Mouse (Mus musculus) ES-E14 (cell line): ENCODE data around the gene Vps37c.

ENCODE experiments used
- HCFC1 ChIP-seq: IDR thresholded peaks from 2 replicates; pipeline ENCODE4 v1.6.1; 2012; ENCODE audit warnings: low read length, inconsistent platforms, borderline replicate concordance; ENCODE audit not compliant: insufficient read depth
- MAFK ChIP-seq: IDR thresholded peaks from 2 replicates; pipeline ENCODE4 v1.6.1; 2014; ENCODE audit warnings: mild to moderate bottlenecking, low read depth, low read length, inconsistent platforms; ENCODE audit not compliant: insufficient read depth
- ZC3H11A ChIP-seq: IDR thresholded peaks from 2 replicates; pipeline ENCODE4 v1.6.1; 2012; ENCODE audit warnings: low read depth, mild to moderate bottlenecking, inconsistent platforms, low read length, borderline replicate concordance
- ZNF384 ChIP-seq: IDR thresholded peaks from 2 replicates; pipeline ENCODE4 v1.6.1; 2012; ENCODE audit warnings: low read depth, low read length, inconsistent platforms

DNA sequence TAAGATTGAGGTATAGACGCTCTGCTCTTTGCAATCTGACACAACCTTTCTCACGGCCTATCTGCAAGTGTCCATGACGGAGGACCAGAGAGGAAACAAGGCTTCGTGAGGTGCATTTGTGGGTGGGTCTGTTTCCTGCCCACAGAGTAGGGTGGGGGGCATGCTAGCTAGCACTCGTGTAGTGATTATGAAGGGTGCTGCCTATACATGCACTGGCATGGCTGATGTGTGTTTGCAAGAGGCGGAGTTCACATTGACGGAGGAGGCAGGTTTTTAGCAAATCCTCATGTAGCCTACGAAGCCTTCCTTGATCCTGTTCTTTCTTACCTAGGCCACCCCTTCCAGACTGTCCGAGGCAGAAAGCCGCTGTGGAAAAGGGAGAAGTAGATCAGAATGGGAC is 41.4 kb downstream of the Vps37c start:
- TF ChIP-seq ZNF384 = no peak
- TF ChIP-seq HCFC1 = no peak
- no peak for TF ChIP-seq ZC3H11A
- TF ChIP-seq MAFK = no peak
